Mouse (Mus musculus) CH12.LX (cell line): ENCODE measurements at regions not wholly inside any gene's neighbourhood (a gene's known extent, or its start where the extent isn't known, plus 50 kb on each side); places are given as distances from the start of the nearest gene placed in this dataset.

ENCODE experiments used
- CTCF ChIP-seq, 2 experiments: IDR thresholded peaks in 1 of 2; conservative IDR thresholded peaks in 1 of 2; 2 replicates each; pipeline ENCODE4 v1.5.1; 2011 to 2012; ENCODE audit warnings: low read depth in 2 of 2, low read length in 2 of 2, improper control_type of control experiment in 1 of 2, inconsistent platforms in 1 of 2, mild to moderate bottlenecking in 1 of 2, moderate library complexity in 1 of 2
- EP300 ChIP-seq: IDR thresholded peaks from 2 replicates; pipeline ENCODE4 v1.6.1; 2011; ENCODE audit warnings: low read length, improper control_type of control experiment
- GABPA ChIP-seq: IDR thresholded peaks from 2 replicates; pipeline ENCODE4 v1.6.1; 2012; ENCODE audit warnings: low read depth, low read length, improper control_type of control experiment, inconsistent platforms; ENCODE audit not compliant: insufficient replicate concordance
- HCFC1 ChIP-seq: IDR thresholded peaks from 2 replicates; pipeline ENCODE4 v1.6.1; 2012; ENCODE audit warnings: low read depth, mild to moderate bottlenecking, inconsistent platforms, low read length, improper control_type of control experiment
- POLR2A ChIP-seq: IDR thresholded peaks from 2 replicates; pipeline ENCODE4 v1.6.1; 2011; ENCODE audit warnings: low read depth, mild to moderate bottlenecking, improper control_type of control experiment, low read length
- POLR2AphosphoS2 ChIP-seq: IDR thresholded peaks from 2 replicates; pipeline ENCODE4 v1.6.1; 2011; ENCODE audit warnings: low read depth, low read length, improper control_type of control experiment
- USF1 ChIP-seq: IDR thresholded peaks from 2 replicates; pipeline ENCODE4 v1.6.1; 2014; ENCODE audit warnings: low read depth, mild to moderate bottlenecking, inconsistent platforms, low read length, improper control_type of control experiment
- ZNF384 ChIP-seq: IDR thresholded peaks from 2 replicates; pipeline ENCODE4 v1.6.1; 2012; ENCODE audit warnings: low read depth, low read length, improper control_type of control experiment, inconsistent platforms

GRCm38 (mm10) chr5:53377698-53378097, 88.3 kb upstream of the Rbpj start:
- TF ChIP-seq GABPA, result no peak
- no peak for TF ChIP-seq POLR2A
- TF ChIP-seq POLR2AphosphoS2, result no peak
- TF ChIP-seq CTCF (conservative IDR thresholded peaks at IDR 0.05 in 1 of 2, IDR thresholded peaks at IDR 0.05 in 1 of 2; ENCODE audit: low read depth in 2 of 2, low read length in 2 of 2), result peak; percentile 12 to 57; a peak in 2 of 4 replicates
- TF ChIP-seq ZNF384, result no peak
- TF ChIP-seq HCFC1, result no peak
- TF ChIP-seq USF1, result no peak
- no peak for TF ChIP-seq EP300
